Mouse (Mus musculus) C2C12 (cell line): ENCODE data around the gene Actl10.

ENCODE experiments used
- CEBPB ChIP-seq: IDR thresholded peaks from one replicate; pipeline ENCODE4 v1.6.1; 2011; ENCODE audit warnings: low read depth, mild to moderate bottlenecking, control low read depth, moderate library complexity
- CTCF ChIP-seq: IDR thresholded peaks from one replicate; pipeline ENCODE4 v1.5.1; 2011; ENCODE audit not compliant: control insufficient read depth, insufficient read depth, insufficient read length
- MAX ChIP-seq: IDR thresholded peaks from one replicate; pipeline ENCODE4 v1.6.1; 2011; ENCODE audit warnings: mild to moderate bottlenecking, control low read depth
- MYOD1 ChIP-seq: IDR thresholded peaks from one replicate; pipeline ENCODE4 v1.6.1; 2011; ENCODE audit warnings: low read depth; ENCODE audit not compliant: control insufficient read depth, insufficient read length
- MYOG ChIP-seq: IDR thresholded peaks from one replicate; pipeline ENCODE4 v1.6.1; 2011; ENCODE audit not compliant: control insufficient read depth, insufficient read length; ENCODE audit errors: extremely low read depth
- USF1 ChIP-seq: IDR thresholded peaks from one replicate; pipeline ENCODE4 v1.6.1; 2011; ENCODE audit warnings: low read depth, mild to moderate bottlenecking, control low read depth, moderate library complexity

GRCm38 (mm10) chr2:154577744-154578067 is 26.1 kb downstream of the Actl10 start:
- TF ChIP-seq USF1 (no peak), CTCF (no peak), MYOG (no peak), MYOD1 (no peak), CEBPB (no peak), MAX (no peak)
